Mouse (Mus musculus) embryonic facial prominence, embryonic 10.5 days (tissue): Measurements from ENCODE around the gene Trim31. TPM values are rescaled to one million over a fixed set of nuclear protein-coding genes. Genes with fewer than 3 reads are reported as not detected.
A peak's percentile ranks its signal among the peaks of the same experiment; 100 is the strongest.
"Not testable (repeated sequence)": the region's sequence is repeated elsewhere in the genome, so short reads cannot be mapped to it uniquely, and the experiment has no call there.

ENCODE experiments used
- DNase-seq: peaks from one replicate; pipeline ENCODE4 v3.0.0-alpha.2; 2017; ENCODE audit warnings: low spot score
- H3K27ac ChIP-seq: fragments of 300-500 bp; sonication (generic); replicated peaks from 2 replicates; pipeline ENCODE4 v1.5.1; 2016; ENCODE audit warnings: mild to moderate bottlenecking
- H3K27me3 ChIP-seq: fragments of 300-500 bp; sonication (generic); replicated peaks from 2 replicates; pipeline ENCODE4 v1.6.1; 2016; ENCODE audit warnings: low read depth, mild to moderate bottlenecking; ENCODE audit not compliant: poor library complexity, severe bottlenecking
- H3K36me3 ChIP-seq: fragments of 300-500 bp; sonication (generic); replicated peaks from 2 replicates; pipeline ENCODE4 v1.6.1; 2016; ENCODE audit warnings: mild to moderate bottlenecking, moderate library complexity
- H3K4me1 ChIP-seq: fragments of 300-500 bp; sonication (generic); 2 replicates; pipeline ENCODE4 v1.6.1; 2016
- H3K4me3 ChIP-seq: fragments of 300-500 bp; sonication (generic); 2 replicates; pipeline ENCODE4 v1.5.1; 2016; ENCODE audit warnings: mild to moderate bottlenecking, moderate library complexity
- H3K9me3 ChIP-seq: fragments of 300-500 bp; sonication (generic); 2 replicates; pipeline ENCODE4 v1.6.1; 2016; ENCODE audit warnings: mild to moderate bottlenecking
- WGBS: fragments of 180-500 bp; shearing (Covaris S2); methylation state at CpG from one replicate; pipeline ENCODE4 v1.1.7; 2016; 5-methylcytosine and 5-hydroxymethylcytosine counted together
- polyA plus RNA-seq: library from polyadenylated mRNA; unstranded; fragments of >200 nt; fragmentation: Nextera tagmentation; extraction: Ambion mirVana; gene quantifications from 2 replicates; pipeline ENCODE4 v1.2.1, GENCODE M21; 2016

Gene Trim31
- polyA plus RNA-seq, 1 experiment from 2014 or later, result not detected

- Histone ChIP-seq H3K36me3 (no peaks in the 10 kb centered on the region), H3K27me3 (peaks cover 26% of the 10 kb centered on the region), H3K9me3 (no peaks in the 10 kb centered on the region), H3K4me1 (peaks cover 8% of the 10 kb centered on the region), H3K27ac (peak overlapping the region; percentile 5; the same call in 1 of the 2 replicates), H3K4me3 (peak overlapping the region; percentile 16)
- no peak for DNase-seq
- WGBS, result 78% methylated on average over 25 of the region's 25 CpGs
Measured at GRCm38 (mm10) chr17:36869955-36870810, 27.7 kb upstream of the Trim31 start.

GRCm38 (mm10) chr17:36874636-36875035 is 23.3 kb upstream of the Trim31 start:
- H3K27me3 ChIP-seq, result no peaks in the 10 kb centered on the region
- no peak for DNase-seq
- H3K36me3 ChIP-seq, result no peaks in the 10 kb centered on the region
- H3K4me1 ChIP-seq, result no peaks in the 10 kb centered on the region
- H3K27ac ChIP-seq, result no peak overlapping the region
- H3K9me3 ChIP-seq, result no peaks in the 10 kb centered on the region
- 76% methylated on average over 4 of the region's 4 CpGs for whole genome bisulfite sequencing
- no peak overlapping the region for H3K4me3 ChIP-seq

GRCm38 (mm10) chr17:36883350-36883749 is 14.6 kb upstream of the Trim31 start:
- WGBS, result 87% methylated on average over 2 of the region's 2 CpGs
- no peaks in the 10 kb centered on the region for H3K4me1 ChIP-seq
- H3K9me3 ChIP-seq, result no peaks in the 10 kb centered on the region
- no peak overlapping the region for H3K4me3 ChIP-seq
- no peaks in the 10 kb centered on the region for H3K27me3 ChIP-seq
- no peak overlapping the region for H3K27ac ChIP-seq
- H3K36me3 ChIP-seq, result no peaks in the 10 kb centered on the region
- DNase-seq, result no peak

- H3K36me3 ChIP-seq, result no peaks in the 10 kb centered on the region
- H3K4me3 ChIP-seq, result no peak overlapping the region
- no peaks in the 10 kb centered on the region for H3K4me1 ChIP-seq
- H3K27me3 ChIP-seq, result no peaks in the 10 kb centered on the region
- H3K27ac ChIP-seq, result no peak overlapping the region
- 94% methylated on average over 12 of the region's 12 CpGs for WGBS
- no peaks in the 10 kb centered on the region for H3K9me3 ChIP-seq
- DNase-seq, result no peak
Measured at GRCm38 (mm10) chr17:36885132-36885790, 12.7 kb upstream of the Trim31 start.

- DNase-seq, result no peak
- H3K27ac ChIP-seq, result no peak within 1 kb of the TSS
- H3K36me3 ChIP-seq, result no peaks in the 10 kb centered on the region
- H3K4me3 ChIP-seq, result no peak within 1 kb of the TSS
- H3K27me3 ChIP-seq, result no peaks in the 10 kb centered on the region
- H3K4me1 ChIP-seq, result no peaks in the 10 kb centered on the region
- H3K9me3 ChIP-seq, result no peaks in the 10 kb centered on the region
- WGBS, result 87% methylated on average over 5 of the region's 5 CpGs
Measured at GRCm38 (mm10) chr17:36890073-36890903, 7.6 kb upstream of the Trim31 start, which contains the start of gene Trim40. Gene Trim40 (minus strand): TSS chr17:36890123.

GRCm38 (mm10) chr17:36891496-36891895 is 6.4 kb upstream of the Trim31 start:
- WGBS, result 89% methylated on average over 1 of the region's 1 CpGs
- not testable (repeated sequence) for H3K9me3 ChIP-seq, H3K36me3 ChIP-seq, DNase-seq, H3K4me1 ChIP-seq, H3K27me3 ChIP-seq, H3K4me3 ChIP-seq, H3K27ac ChIP-seq

GRCm38 (mm10) chr17:36892362-36892761 is 5.6 kb upstream of the Trim31 start:
- peak; percentile 29 for DNase-seq
- WGBS, result 17% methylated on average over 2 of the region's 2 CpGs

GRCm38 (mm10) chr17:36893387-36893786 is 4.5 kb upstream of the Trim31 start:
- no peaks in the 10 kb centered on the region for H3K4me1 ChIP-seq
- 80% methylated on average over 5 of the region's 5 CpGs for WGBS
- no peaks in the 10 kb centered on the region for H3K36me3 ChIP-seq
- H3K4me3 ChIP-seq, result no peak overlapping the region
- H3K27ac ChIP-seq, result no peak overlapping the region
- H3K9me3 ChIP-seq, result no peaks in the 10 kb centered on the region
- no peaks in the 10 kb centered on the region for H3K27me3 ChIP-seq
- no peak for DNase-seq

More at GRCm38 (mm10) chr17:36892362-36892761, 5.6 kb upstream of the Trim31 start:
- no peaks in the 10 kb centered on the region for H3K36me3 ChIP-seq
- no peaks in the 10 kb centered on the region for H3K4me1 ChIP-seq
- H3K9me3 ChIP-seq, result no peaks in the 10 kb centered on the region
- H3K27ac ChIP-seq, result no peak overlapping the region
- no peaks in the 10 kb centered on the region for H3K27me3 ChIP-seq
- H3K4me3 ChIP-seq, result no peak overlapping the region

GRCm38 (mm10) chr17:36896583-36896982 is 1.3 kb upstream of the Trim31 start:
- WGBS, result 80% methylated on average over 1 of the region's 1 CpGs
- DNase-seq, result peak; percentile 49

GRCm38 (mm10) chr17:36897065-36897464 is 853 bp upstream of the Trim31 start:
- DNase-seq, result no peak
- Histone ChIP-seq H3K9me3 (no peaks in the 10 kb centered on the region), H3K27me3 (no peaks in the 10 kb centered on the region), H3K4me3 (no peak overlapping the region), H3K4me1 (no peaks in the 10 kb centered on the region), H3K36me3 (no peaks in the 10 kb centered on the region), H3K27ac (no peak overlapping the region)

More at GRCm38 (mm10) chr17:36896583-36896982, 1.3 kb upstream of the Trim31 start:
- Histone ChIP-seq H3K36me3 (no peaks in the 10 kb centered on the region), H3K27ac (no peak overlapping the region), H3K4me1 (no peaks in the 10 kb centered on the region), H3K27me3 (no peaks in the 10 kb centered on the region), H3K4me3 (no peak overlapping the region), H3K9me3 (no peaks in the 10 kb centered on the region)

- H3K27ac ChIP-seq, result no peak overlapping the region
- no peaks in the 10 kb centered on the region for H3K9me3 ChIP-seq
- 80% methylated on average over 4 of the region's 4 CpGs for WGBS
- H3K4me3 ChIP-seq, result no peak overlapping the region
- H3K36me3 ChIP-seq, result no peaks in the 10 kb centered on the region
- H3K27me3 ChIP-seq, result no peaks in the 10 kb centered on the region
- DNase-seq, result no peak
- H3K4me1 ChIP-seq, result no peaks in the 10 kb centered on the region
Measured at GRCm38 (mm10) chr17:36899376-36899775, 1.5 kb downstream of the Trim31 start.

- WGBS, result 87% methylated on average over 5 of the region's 5 CpGs
- Histone ChIP-seq H3K4me3 (no peak overlapping the region), H3K36me3 (no peaks in the 10 kb centered on the region), H3K9me3 (no peaks in the 10 kb centered on the region), H3K4me1 (no peaks in the 10 kb centered on the region), H3K27me3 (no peaks in the 10 kb centered on the region), H3K27ac (no peak overlapping the region)
- DNase-seq, result no peak
Measured at GRCm38 (mm10) chr17:36900001-36900400, 2.1 kb downstream of the Trim31 start.
